Mouse (Mus musculus): Measurements from ENCODE around the gene Gm20518.

Gene Gm20518

GRCm38 (mm10) chr16:17891567-17891959, at the start of gene Gm20518:
Gene Gm20518 (minus strand): TSS chr16:17891671.
- peak; percentile 97 to 99 for DNase-seq (ENCODE audit: low spot score in 2 of 2)

GRCm38 (mm10) chr16:17939255-17939751, 47.8 kb upstream of the Gm20518 start:
- DNase-seq (ENCODE audit: low spot score in 2 of 2) = no peak

DNA sequence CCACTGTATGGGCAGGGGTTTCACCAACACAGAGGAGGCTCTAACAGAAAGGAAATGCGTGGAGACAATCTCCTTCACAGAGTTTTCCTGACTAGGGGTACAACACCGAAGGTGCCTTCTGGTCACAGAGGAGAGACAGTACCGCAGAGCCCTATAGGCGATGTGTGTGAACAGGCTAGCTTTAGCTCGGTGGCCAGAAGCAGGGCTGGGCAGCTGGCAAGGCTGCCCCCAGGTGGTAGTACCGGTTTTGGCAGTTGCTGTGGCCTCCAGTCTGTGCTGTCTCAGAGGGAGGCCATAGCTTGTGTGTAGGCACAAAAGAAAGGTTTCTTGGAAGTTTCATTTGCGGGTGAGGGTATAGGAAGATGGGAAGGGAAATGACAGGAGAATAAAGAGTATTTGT, 47.4 kb upstream of the Gm20518 start:
- no peak for DNase-seq (ENCODE audit: low spot score in 2 of 2)

DNA sequence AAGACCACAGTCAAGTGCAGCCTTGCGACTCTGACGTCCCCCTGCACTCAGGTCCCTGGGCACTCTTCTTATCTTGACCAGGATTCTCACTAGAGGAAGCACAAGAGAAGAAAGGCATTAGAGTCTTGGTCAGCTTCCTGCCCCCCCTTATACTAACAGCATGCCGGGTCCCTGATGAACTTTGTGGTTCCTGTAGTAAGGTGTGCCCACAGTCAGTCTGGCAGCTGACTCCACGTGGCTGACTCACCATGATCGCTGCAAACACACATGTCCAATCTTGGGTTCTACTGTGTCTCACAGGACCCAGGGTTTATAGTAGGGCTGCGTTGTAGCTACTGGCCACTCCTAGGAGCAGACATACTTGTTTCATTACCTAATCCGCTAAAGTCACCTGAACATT, 46.7 kb upstream of the Gm20518 start:
- DNase-seq (ENCODE audit: low spot score in 2 of 2) = no peak

DNA sequence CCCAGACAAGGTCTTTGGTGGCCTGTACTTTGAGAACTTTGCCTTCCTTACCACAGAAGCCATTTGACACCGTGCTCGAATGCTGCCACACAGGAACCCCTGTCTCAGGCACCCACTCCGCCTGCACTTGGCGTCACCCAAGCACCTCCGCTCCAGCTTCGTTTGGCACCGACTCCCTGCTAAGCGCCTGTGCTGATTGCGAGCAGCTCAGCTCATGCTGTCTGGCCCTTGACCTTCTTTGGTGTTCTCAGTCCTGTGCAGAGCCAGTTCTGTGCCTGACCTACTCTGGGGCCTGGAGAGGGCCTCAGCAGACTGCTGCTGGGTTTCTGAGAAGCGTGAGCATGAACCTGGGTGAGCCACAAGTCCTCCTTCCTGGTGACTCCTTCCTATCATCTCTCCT, 45.3 kb upstream of the Gm20518 start:
- DNase-seq (ENCODE audit: low spot score in 2 of 2) = no peak

DNA sequence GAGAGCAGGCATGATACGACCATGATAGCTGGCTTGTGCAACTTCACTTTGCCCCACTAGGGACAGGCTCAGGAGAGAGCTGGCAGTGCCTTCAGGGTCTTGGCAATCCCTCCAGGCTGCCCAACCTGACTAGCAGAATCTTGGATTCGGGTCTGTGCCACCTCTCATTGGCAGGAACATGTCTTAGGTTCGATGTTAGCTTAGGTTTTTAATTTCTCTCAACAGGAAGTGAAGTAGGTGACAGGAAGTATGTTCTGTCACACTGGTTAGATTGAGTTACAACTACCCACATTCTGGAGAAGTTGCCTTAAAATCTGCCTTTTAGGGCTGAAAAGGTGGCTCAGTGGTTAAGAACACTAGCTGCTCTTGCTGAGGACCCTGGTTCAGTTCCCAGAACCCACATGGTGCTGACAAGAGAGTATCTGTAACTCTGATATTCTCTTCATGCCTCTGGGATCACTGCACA, 43.0 kb upstream of the Gm20518 start:
- DNase-seq (ENCODE audit: low spot score in 2 of 2) = no peak

DNA sequence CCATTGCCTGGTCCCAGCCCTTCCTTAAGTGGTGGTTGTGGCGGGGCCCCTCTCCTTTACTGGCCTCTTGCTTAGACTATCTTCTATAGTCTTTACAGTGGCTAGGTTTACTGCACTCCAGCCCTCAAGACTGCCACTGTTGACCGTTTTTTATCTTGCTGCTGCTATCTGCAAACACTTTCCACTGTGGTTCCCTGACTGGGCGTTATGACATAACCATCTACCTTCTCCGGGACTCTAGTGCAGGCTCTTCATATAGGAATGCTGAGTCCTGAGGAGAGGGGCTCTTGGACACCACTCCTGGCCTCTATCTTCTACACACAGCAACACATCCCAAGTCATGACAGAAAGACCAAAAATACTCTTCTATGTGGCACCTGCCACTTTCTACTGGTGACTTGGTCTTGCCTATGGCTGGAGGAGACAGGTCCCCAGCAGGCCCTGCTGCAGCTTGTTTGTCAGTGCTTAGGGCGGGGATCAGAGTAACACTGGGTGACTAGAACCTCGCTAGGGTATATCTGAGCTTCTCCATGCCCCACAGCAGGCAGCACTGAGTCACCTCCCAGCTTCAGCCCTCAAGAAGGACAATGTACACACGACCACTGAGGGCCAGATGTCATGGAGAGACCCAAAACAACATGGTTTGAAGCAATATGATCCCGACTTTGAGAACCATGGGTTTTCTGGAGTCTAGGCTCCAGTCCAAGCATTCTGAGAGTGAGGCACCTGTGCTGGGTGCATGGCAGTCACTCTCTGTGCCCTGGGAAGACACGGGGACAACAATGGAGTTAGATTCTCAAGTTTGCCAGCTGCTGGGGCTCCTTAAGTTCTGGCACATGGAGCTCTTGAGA, 42.3 kb upstream of the Gm20518 start:
- no peak for DNase-seq (ENCODE audit: low spot score in 2 of 2)

DNA sequence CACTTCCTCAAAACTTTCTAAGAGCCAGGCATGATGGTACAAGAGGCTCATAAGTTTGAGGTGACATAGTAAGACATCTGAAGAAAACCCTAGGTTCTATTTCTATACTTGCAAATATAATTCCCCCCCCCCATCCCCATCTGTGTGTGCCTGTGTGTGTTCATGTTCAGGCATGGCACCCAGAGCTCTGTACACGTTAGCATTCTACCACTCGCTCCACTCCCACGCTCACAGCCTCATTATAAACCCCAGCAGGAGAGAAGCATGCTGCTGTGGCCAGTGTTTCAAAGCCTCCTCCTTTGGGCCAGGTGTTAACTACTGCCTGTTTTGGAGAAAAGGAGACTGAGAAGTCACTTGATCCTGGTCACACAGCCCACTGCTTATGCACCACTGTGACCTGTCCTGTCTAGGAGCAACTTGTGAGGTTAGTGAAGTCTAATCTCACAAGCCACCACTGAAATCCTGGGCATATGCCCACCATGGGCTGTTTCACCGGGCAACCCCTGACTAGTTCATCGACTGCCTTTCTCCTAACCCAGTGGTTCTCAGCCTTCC, 40.5 kb upstream of the Gm20518 start:
- no peak for DNase-seq (ENCODE audit: low spot score in 2 of 2)

GRCm38 (mm10) chr16:17929631-17930030, 38.2 kb upstream of the Gm20518 start:
- no peak for DNase-seq (ENCODE audit: low spot score in 2 of 2)

GRCm38 (mm10) chr16:17929211-17929610, 37.7 kb upstream of the Gm20518 start:
- DNase-seq (ENCODE audit: low spot score in 2 of 2) = no peak

DNA sequence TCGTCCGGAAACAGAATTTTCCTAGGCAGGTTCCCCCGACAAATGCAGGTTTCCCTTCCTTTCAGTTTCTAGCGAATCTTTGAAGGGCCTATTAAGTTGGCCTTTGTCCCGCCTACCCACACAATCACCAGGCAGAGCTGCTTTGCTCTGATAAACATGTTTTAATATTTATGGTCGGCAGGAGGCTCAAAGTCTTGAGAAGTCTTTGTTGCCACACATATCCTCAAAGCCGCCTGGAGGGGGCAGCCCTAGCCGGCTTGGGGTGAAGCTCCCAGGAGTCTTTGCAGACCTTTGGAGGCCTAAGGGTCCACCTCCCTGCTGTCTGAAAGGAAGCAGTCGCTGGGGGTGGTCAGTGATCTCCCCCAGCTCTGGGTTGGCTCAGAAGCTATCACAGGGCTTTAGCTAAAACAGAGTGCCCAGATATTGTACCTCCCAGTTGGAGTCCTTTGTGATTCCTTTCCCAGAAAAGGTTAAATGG, 37.2 kb upstream of the Gm20518 start:
- DNase-seq (ENCODE audit: low spot score in 2 of 2) = peak in 1 of 2 experiments; percentile 25

- DNase-seq (ENCODE audit: low spot score in 2 of 2) = peak; percentile 72 to 76
Measured at GRCm38 (mm10) chr16:17928087-17928580, 36.7 kb upstream of the Gm20518 start, which contains the start of gene Slc25a1. Gene Slc25a1 (minus strand): TSS chr16:17928219.

GRCm38 (mm10) chr16:17927351-17928082, 36.0 kb upstream of the Gm20518 start:
- no peak for DNase-seq (ENCODE audit: low spot score in 2 of 2)

DNA sequence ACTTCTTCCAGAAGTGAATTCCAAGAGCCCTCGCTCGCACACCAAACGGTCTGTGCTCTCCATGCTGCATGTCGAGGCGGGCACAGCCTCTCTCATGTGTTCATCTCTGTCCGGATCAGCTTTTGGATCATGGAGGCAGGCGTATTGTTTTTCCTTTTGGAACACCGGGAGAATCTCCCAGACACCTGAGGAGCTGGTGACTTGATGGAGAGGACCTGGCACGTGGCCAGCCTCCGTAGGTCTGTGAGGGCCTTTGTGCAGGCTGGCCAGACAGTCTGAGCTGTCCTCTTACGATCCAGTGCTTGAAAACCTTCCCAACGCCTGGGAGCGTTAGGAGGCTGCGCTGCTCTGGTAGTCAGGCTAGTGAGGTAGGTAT, 30.7 kb upstream of the Gm20518 start:
- DNase-seq (ENCODE audit: low spot score in 2 of 2) = no peak

- DNase-seq (ENCODE audit: low spot score in 2 of 2) = peak; percentile 90 to 95
Measured at GRCm38 (mm10) chr16:17921325-17922162, 30.1 kb upstream of the Gm20518 start.

GRCm38 (mm10) chr16:17920586-17920985, 29.1 kb upstream of the Gm20518 start:
- no peak for DNase-seq (ENCODE audit: low spot score in 2 of 2)

DNA sequence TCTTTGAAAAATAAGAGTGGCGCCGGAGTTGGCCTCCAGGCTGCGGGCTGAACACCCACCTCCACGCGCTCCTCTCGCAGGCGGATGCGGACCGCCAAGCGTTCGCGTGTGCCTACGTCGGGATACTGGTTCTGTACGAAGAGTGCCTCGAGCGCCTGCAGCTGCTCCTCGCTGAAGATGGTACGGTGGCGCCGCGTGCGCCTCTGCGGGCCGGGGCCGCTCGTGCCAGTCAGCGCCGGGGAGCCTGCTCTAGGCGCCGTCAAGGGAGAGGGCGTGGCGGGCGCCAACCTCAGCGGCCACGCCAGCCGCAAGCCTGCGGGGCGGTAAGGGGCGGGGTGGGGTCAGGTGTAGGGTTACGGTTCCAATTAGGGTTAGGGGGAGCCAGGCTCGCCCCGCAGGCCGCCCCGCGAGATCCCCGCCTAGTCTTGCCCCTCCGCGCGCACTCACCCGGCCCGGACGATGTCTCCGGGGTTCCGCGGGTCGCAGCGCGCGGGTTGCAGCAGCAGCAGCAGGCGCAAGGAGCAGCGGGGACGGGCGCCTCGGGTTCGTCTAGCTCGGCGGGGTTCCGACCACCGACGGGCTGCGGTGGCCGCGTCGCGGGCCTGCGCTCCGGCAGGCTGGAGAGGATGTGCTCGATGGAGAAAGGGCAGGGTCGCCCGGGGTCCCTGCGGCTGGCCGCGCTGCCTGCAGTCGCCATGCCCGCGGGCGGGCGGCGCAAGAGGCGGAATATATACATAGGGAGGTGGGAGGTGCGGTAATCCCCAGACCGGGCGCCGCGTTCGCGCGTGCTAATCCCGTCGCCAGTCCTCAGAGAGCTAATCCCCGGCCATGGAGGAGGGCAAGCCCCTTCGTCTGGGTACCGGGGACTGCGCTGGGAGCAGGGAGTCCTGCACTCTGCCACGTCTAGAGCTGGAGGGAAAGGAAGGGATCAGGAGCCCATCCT, 23.1 kb upstream of the Gm20518 start, which contains the start of gene Gsc2:
TSS of gene Gsc2 (minus strand) at position 753 of the 943 bp plus-strand sequence.
- no peak for DNase-seq (ENCODE audit: low spot score in 2 of 2)

DNA sequence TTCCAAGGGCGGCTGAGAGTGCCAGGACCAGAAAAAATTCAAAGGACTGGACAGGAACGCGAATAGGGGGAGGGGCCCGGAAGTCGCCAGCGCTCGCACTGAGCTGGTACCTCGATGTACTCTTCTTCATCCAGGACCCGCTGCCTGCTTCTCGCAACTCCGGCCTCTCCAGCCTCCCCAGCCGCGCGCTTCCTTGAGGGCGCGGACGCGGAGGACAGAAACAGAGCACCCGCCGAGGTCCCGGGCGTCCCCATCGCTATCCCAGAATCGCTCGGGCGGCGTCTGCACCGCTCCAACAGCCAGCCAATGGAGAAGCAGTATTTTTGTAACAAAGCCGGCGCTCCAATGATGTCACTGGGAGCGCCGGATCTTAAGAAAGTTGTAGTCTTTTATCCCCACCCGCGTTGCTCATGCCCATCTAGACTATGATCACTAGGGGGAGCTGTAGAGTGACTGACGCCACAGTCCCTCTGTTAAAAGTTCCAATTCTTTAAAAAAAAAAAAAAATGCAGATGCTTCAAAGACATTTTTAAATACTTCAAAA, 19.7 kb upstream of the Gm20518 start, which contains the start of gene Ess2:
TSS of gene Ess2 (minus strand) at position 297 of the 544 bp plus-strand sequence.
- DNase-seq (ENCODE audit: low spot score in 2 of 2) = peak; percentile 82 to 89

- no peak for DNase-seq (ENCODE audit: low spot score in 2 of 2)
Measured at GRCm38 (mm10) chr16:17898462-17898861, 7.0 kb upstream of the Gm20518 start, which contains the start of the genes Dgcr2 and Tssk2. Gene Dgcr2 (minus strand): TSS chr16:17898562. Gene Tssk2 (plus strand): TSS chr16:17898637.
